Mouse (Mus musculus) midbrain, embryonic 13.5 days (tissue): ENCODE results near the gene Srp14. TPM values are rescaled to one million over a fixed set of nuclear protein-coding genes. Genes with fewer than 3 reads are reported as not detected.

Experiments used
- ATAC-seq: fragments of 200-750 bp; cut with Nextera tagmentation; 2 replicates; pipeline ENCODE4 v1.8.0; 2017; ENCODE audit warnings: mild to moderate bottlenecking, moderate TSS enrichment, moderate library complexity
- H3K27ac ChIP-seq: fragments of 300-500 bp; sonication (generic); 2 replicates; pipeline ENCODE4 v1.5.1; 2015; ENCODE audit warnings: inconsistent platforms, mild to moderate bottlenecking, moderate library complexity
- H3K27me3 ChIP-seq: fragments of 300-500 bp; sonication (generic); 2 replicates; pipeline ENCODE4 v1.6.1; 2015; ENCODE audit warnings: mild to moderate bottlenecking, inconsistent platforms
- H3K36me3 ChIP-seq: fragments of 300-500 bp; sonication (generic); 2 replicates; pipeline ENCODE4 v1.6.1; 2015; ENCODE audit warnings: mild to moderate bottlenecking, inconsistent platforms
- H3K4me1 ChIP-seq: fragments of 300-500 bp; sonication (generic); replicated peaks from 2 replicates; pipeline ENCODE4 v1.6.1; 2015; ENCODE audit warnings: inconsistent platforms
- H3K4me2 ChIP-seq: fragments of 300-500 bp; sonication (generic); replicated peaks from 2 replicates; pipeline ENCODE4 v1.6.1; 2015; ENCODE audit warnings: moderate library complexity, mild to moderate bottlenecking, inconsistent platforms
- H3K4me3 ChIP-seq: fragments of 300-500 bp; sonication (generic); replicated peaks from 2 replicates; pipeline ENCODE4 v1.5.1; 2015; ENCODE audit warnings: mild to moderate bottlenecking, inconsistent platforms
- H3K9ac ChIP-seq: fragments of 300-500 bp; sonication (generic); replicated peaks from 2 replicates; pipeline ENCODE4 v1.6.1; 2015; ENCODE audit warnings: mild to moderate bottlenecking, inconsistent platforms
- H3K9me3 ChIP-seq: fragments of 300-500 bp; sonication (generic); 2 replicates; pipeline ENCODE4 v1.6.1; 2016; ENCODE audit warnings: mild to moderate bottlenecking, inconsistent platforms
- WGBS: fragments of 180-500 bp; shearing (Covaris S2); methylation state at CpG from one replicate; pipeline ENCODE4 v1.1.7; 2015; 5-methylcytosine and 5-hydroxymethylcytosine counted together
- polyA plus RNA-seq: library from polyadenylated mRNA; unstranded; fragments of >200 nt; fragmentation: Nextera tagmentation; extraction: Ambion mirVana; gene quantifications from 2 replicates; pipeline ENCODE4 v1.2.1, GENCODE M21; 2015

Gene Srp14
- polyA plus RNA-seq, 1 experiment from 2014 or later, result 358 TPM

- H3K27ac ChIP-seq, result no peak overlapping the region
- no peak overlapping the region for H3K9ac ChIP-seq
- H3K36me3 ChIP-seq, result no peaks in the 10 kb centered on the region
- ATAC-seq, result no peak
- H3K27me3 ChIP-seq, result no peaks in the 10 kb centered on the region
- no peaks in the 10 kb centered on the region for H3K9me3 ChIP-seq
- H3K4me1 ChIP-seq, result peaks cover 6% of the 10 kb centered on the region; the same call in 1 of the 2 replicates
- no peak overlapping the region for H3K4me3 ChIP-seq
- no peak overlapping the region for H3K4me2 ChIP-seq
- WGBS, result 86% methylated on average over 3 of the region's 3 CpGs
Observed at GRCm38 (mm10) chr2:118485415-118485814, 5.9 kb upstream of the Srp14 start.

GRCm38 (mm10) chr2:118484386-118484898 lies 4.9 kb upstream of the Srp14 start:
- ATAC-seq, result no peak
- H3K4me3 ChIP-seq, result no peak overlapping the region
- no peaks in the 10 kb centered on the region for H3K9me3 ChIP-seq
- no peaks in the 10 kb centered on the region for H3K36me3 ChIP-seq
- no peak overlapping the region for H3K4me2 ChIP-seq
- no peak overlapping the region for H3K9ac ChIP-seq
- H3K27me3 ChIP-seq, result no peaks in the 10 kb centered on the region
- H3K4me1 ChIP-seq, result no peaks in the 10 kb centered on the region
- 86% methylated on average over 9 of the region's 9 CpGs for WGBS
- no peak overlapping the region for H3K27ac ChIP-seq

- WGBS, result 82% methylated on average over 5 of the region's 5 CpGs
- H3K4me1 ChIP-seq, result peaks cover 9% of the 10 kb centered on the region
Observed at GRCm38 (mm10) chr2:118483032-118483431, 3.5 kb upstream of the Srp14 start.

GRCm38 (mm10) chr2:118480886-118481285 lies 1.4 kb upstream of the Srp14 start:
- ATAC-seq, result no peak
- H3K4me3 ChIP-seq, result no peak overlapping the region
- H3K27me3 ChIP-seq, result no peaks in the 10 kb centered on the region
- H3K27ac ChIP-seq, result no peak overlapping the region
- H3K9ac ChIP-seq, result no peak overlapping the region
- 94% methylated on average over 7 of the region's 7 CpGs for WGBS
- peaks cover 16% of the 10 kb centered on the region for H3K36me3 ChIP-seq
- H3K4me1 ChIP-seq, result peaks cover 14% of the 10 kb centered on the region
- no peak overlapping the region for H3K4me2 ChIP-seq
- H3K9me3 ChIP-seq, result no peaks in the 10 kb centered on the region

More at GRCm38 (mm10) chr2:118483032-118483431, 3.5 kb upstream of the Srp14 start:
- Histone ChIP-seq H3K9ac (no peak overlapping the region), H3K27me3 (no peaks in the 10 kb centered on the region), H3K9me3 (no peaks in the 10 kb centered on the region), H3K36me3 (no peaks in the 10 kb centered on the region), H3K4me2 (no peak overlapping the region), H3K27ac (no peak overlapping the region), H3K4me3 (no peak overlapping the region)
- ATAC-seq, result no peak

- ATAC-seq, result no peak; the same call in 1 of the 2 replicates
- H3K36me3 ChIP-seq, result peaks cover 33% of the 10 kb centered on the region
Observed at GRCm38 (mm10) chr2:118478833-118479549, 520 bp downstream of the Srp14 start.

GRCm38 (mm10) chr2:118468354-118468753 lies 11.2 kb downstream of the Srp14 start:
- no peak for ATAC-seq
- peaks cover 77% of the 10 kb centered on the region for H3K36me3 ChIP-seq
- no peak overlapping the region for H3K4me3 ChIP-seq

More at GRCm38 (mm10) chr2:118478833-118479549, 520 bp downstream of the Srp14 start:
- Histone ChIP-seq H3K4me3 (peak overlapping the region; percentile 96), H3K9ac (peak overlapping the region; percentile 96), H3K27ac (peak overlapping the region; percentile 84), H3K27me3 (no peaks in the 10 kb centered on the region), H3K4me1 (peaks cover 14% of the 10 kb centered on the region), H3K9me3 (no peaks in the 10 kb centered on the region), H3K4me2 (peak overlapping the region; percentile 87)
- 4% methylated on average over 44 of the region's 52 CpGs for WGBS

GRCm38 (mm10) chr2:118466601-118467000 lies 12.9 kb downstream of the Srp14 start:
- Histone ChIP-seq H3K9me3 (no peaks in the 10 kb centered on the region), H3K36me3 (peaks cover 77% of the 10 kb centered on the region), H3K4me2 (no peak overlapping the region), H3K27me3 (no peaks in the 10 kb centered on the region), H3K4me1 (no peaks in the 10 kb centered on the region), H3K4me3 (no peak overlapping the region), H3K27ac (no peak overlapping the region), H3K9ac (no peak overlapping the region)
- WGBS, result 71% methylated on average over 1 of the region's 1 CpGs
- no peak for ATAC-seq

More at GRCm38 (mm10) chr2:118468354-118468753, 11.2 kb downstream of the Srp14 start:
- Histone ChIP-seq H3K9ac (no peak overlapping the region), H3K4me2 (no peak overlapping the region), H3K9me3 (no peaks in the 10 kb centered on the region), H3K27me3 (no peaks in the 10 kb centered on the region), H3K4me1 (no peaks in the 10 kb centered on the region), H3K27ac (no peak overlapping the region)

GRCm38 (mm10) chr2:118465894-118466293 lies 13.6 kb downstream of the Srp14 start:
- Histone ChIP-seq H3K9ac (no peak overlapping the region), H3K4me3 (no peak overlapping the region), H3K4me2 (no peak overlapping the region), H3K9me3 (no peaks in the 10 kb centered on the region), H3K36me3 (peaks cover 77% of the 10 kb centered on the region), H3K27me3 (no peaks in the 10 kb centered on the region), H3K27ac (no peak overlapping the region), H3K4me1 (no peaks in the 10 kb centered on the region)
- WGBS, result 83% methylated on average over 2 of the region's 2 CpGs
- no peak for ATAC-seq

- Histone ChIP-seq H3K9ac (no peak overlapping the region), H3K4me3 (no peak overlapping the region), H3K4me1 (no peaks in the 10 kb centered on the region), H3K27me3 (no peaks in the 10 kb centered on the region), H3K36me3 (peaks cover 63% of the 10 kb centered on the region), H3K4me2 (no peak overlapping the region), H3K9me3 (no peaks in the 10 kb centered on the region), H3K27ac (no peak overlapping the region)
- no peak for ATAC-seq
- 87% methylated on average over 3 of the region's 3 CpGs for WGBS
Observed at GRCm38 (mm10) chr2:118464450-118464849, 15.1 kb downstream of the Srp14 start.

GRCm38 (mm10) chr2:118463480-118463879 lies 16.0 kb downstream of the Srp14 start:
- H3K4me2 ChIP-seq, result no peak overlapping the region

GRCm38 (mm10) chr2:118461480-118462165 lies 17.9 kb downstream of the Srp14 start:
- H3K4me3 ChIP-seq, result no peak overlapping the region
- no peaks in the 10 kb centered on the region for H3K27me3 ChIP-seq
- no peaks in the 10 kb centered on the region for H3K9me3 ChIP-seq
- 77% methylated on average over 16 of the region's 16 CpGs for WGBS
- H3K4me1 ChIP-seq, result peaks cover 13% of the 10 kb centered on the region; the same call in 1 of the 2 replicates
- peaks cover 45% of the 10 kb centered on the region for H3K36me3 ChIP-seq
- H3K9ac ChIP-seq, result no peak overlapping the region
- H3K4me2 ChIP-seq, result no peak overlapping the region
- H3K27ac ChIP-seq, result 0 out of 2 replicates have a peak overlapping the region, but pooled peaks have one; percentile 7
- ATAC-seq, result no peak

More at GRCm38 (mm10) chr2:118463480-118463879, 16.0 kb downstream of the Srp14 start:
- no peak for ATAC-seq
- peaks cover 59% of the 10 kb centered on the region for H3K36me3 ChIP-seq
- H3K27me3 ChIP-seq, result no peaks in the 10 kb centered on the region
- no peak overlapping the region for H3K9ac ChIP-seq
- no peak overlapping the region for H3K27ac ChIP-seq
- 91% methylated on average over 5 of the region's 5 CpGs for WGBS
- H3K4me1 ChIP-seq, result no peaks in the 10 kb centered on the region
- no peak overlapping the region for H3K4me3 ChIP-seq
- H3K9me3 ChIP-seq, result no peaks in the 10 kb centered on the region
